Mouse (Mus musculus) spleen, adult 2 months (tissue): ENCODE data around the gene Prkaa2.

ENCODE experiments used
- CTCF ChIP-seq: fragments of 200-500 bp; IDR thresholded peaks from 2 replicates; pipeline ENCODE4 v1.5.1; 2011; ENCODE audit warnings: mild to moderate bottlenecking, inconsistent platforms; ENCODE audit not compliant: insufficient read depth, insufficient read length, insufficient replicate concordance; ENCODE audit errors: extremely low read depth
- POLR2A ChIP-seq: fragments of 200-500 bp; IDR thresholded peaks from 2 replicates; pipeline ENCODE4 v1.6.1; 2011; ENCODE audit warnings: low read depth, low read length, inconsistent platforms

GRCm38 (mm10) chr4:104992271-104992670, 117.4 kb downstream of the Prkaa2 start:
- TF ChIP-seq CTCF (no peak), POLR2A (no peak)
